8 mouse cellular contexts compared by ENCODE assay signal in genomic region chr11:78972811-78973351, GRCm38 (mm10). TPM values are rescaled to one million over a fixed set of nuclear protein-coding genes. Genes with fewer than 3 reads are reported as not detected.
DNase-seq lines count a peak whose midpoint lies in the region; ATAC-seq lines count a peak whose summit lies in the region.

No protein-coding gene starts in this region.

- H3K4me2 ChIP-seq in hindbrain, embryonic 13.5 days = peak overlapping the region; percentile 37

- H3K4me1 ChIP-seq in heart, embryonic 10.5 days = peaks cover 15% of the 10 kb centered on the region
- peaks cover 15% of the 10 kb centered on the region for H3K4me1 ChIP-seq in hindbrain, embryonic 13.5 days (replicated peaks)

- no peaks in the 10 kb centered on the region for H3K36me3 ChIP-seq in heart, embryonic 10.5 days
- no peaks in the 10 kb centered on the region for H3K36me3 ChIP-seq in hindbrain, embryonic 13.5 days

- no peaks in the 10 kb centered on the region for H3K27me3 ChIP-seq in heart, embryonic 10.5 days (ENCODE audit: insufficient read depth, poor library complexity, severe bottlenecking)
- no peaks in the 10 kb centered on the region for H3K27me3 ChIP-seq in hindbrain, embryonic 13.5 days

- 0 out of 2 replicates have a peak overlapping the region, but pooled peaks have one; percentile 5 for H3K9ac ChIP-seq in hindbrain, embryonic 13.5 days

- no peak overlapping the region for H3K4me3 ChIP-seq in heart, embryonic 10.5 days
- H3K4me3 ChIP-seq in hindbrain, embryonic 13.5 days = no peak overlapping the region

- 64% methylated on average over 8 of the region's 8 CpGs for WGBS in heart, embryonic 10.5 days
- 59% methylated on average over 8 of the region's 8 CpGs for WGBS in hindbrain, embryonic 13.5 days

- intact Hi-C loops in heart, postnatal 25 days (cut with DNase I) = no loop called here

- DNase-seq in heart, embryonic 10.5 days (ENCODE audit: low spot score) = peak; percentile 46
- no peak for DNase-seq in heart, postnatal 25 days (ENCODE audit: low spot score)
- DNase-seq in ES-CJ7 (ENCODE audit: low read depth, low spot score) = peak; percentile 47
- peak; percentile 30 for DNase-seq in neural tube, embryonic 10.5 days (ENCODE audit: extremely low spot score, low spot score)
- no peak for DNase-seq in left cerebral cortex, adult 8-10 months (ENCODE audit: low spot score in 2 of 2)
- DNase-seq in cerebellum, adult 9-10 months = no peak
- no peak for DNase-seq in urinary bladder, adult 18-20 months (ENCODE audit: low spot score in 2 of 2)

- ATAC-seq in hindbrain, embryonic 13.5 days (ENCODE audit: low FRiP score) = no peak

- H3K27ac ChIP-seq in heart, embryonic 10.5 days = no peak overlapping the region
- H3K27ac ChIP-seq in hindbrain, embryonic 13.5 days = peak overlapping the region; percentile 69

- H3K9me3 ChIP-seq in heart, embryonic 10.5 days = no peaks in the 10 kb centered on the region
- H3K9me3 ChIP-seq in hindbrain, embryonic 13.5 days = no peaks in the 10 kb centered on the region

RNA-seq across cellular contexts. Expression of gene Lgals9, which starts 11.9 kb away (rescaled TPM):
- 11.6 and 29.8 TPM in 2 replicates for polyA plus RNA-seq in heart, embryonic 10.5 days (2016; fragmentation: Nextera tagmentation; extraction: Ambion mirVana)
- total RNA-seq in heart, postnatal 25 days (2021) = 10 to 100 TPM; 24.0 to 25.3 TPM
- 10.6 and 12.3 TPM in 2 replicates for polyA plus RNA-seq in hindbrain, embryonic 13.5 days (2015; fragmentation: Nextera tagmentation; extraction: Ambion mirVana)
- total RNA-seq in left cerebral cortex, adult 8-10 months (2022) = 10 to 100 TPM in 1 of 4 experiments, 1 to 10 TPM in 3; 4.8 to 13.3 (median 7.3) TPM

RNA-seq across cellular contexts. Expression of gene Nos2, which starts 52.3 kb away (rescaled TPM):
- 0.15 and 0.44 TPM in 2 replicates for polyA plus RNA-seq in heart, embryonic 10.5 days (2016; fragmentation: Nextera tagmentation; extraction: Ambion mirVana)
- 1 to 10 TPM; 5.2 to 6.8 TPM for total RNA-seq in heart, postnatal 25 days (2021)
- 1.3 and 1.5 TPM in 2 replicates for polyA plus RNA-seq in hindbrain, embryonic 13.5 days (2015; fragmentation: Nextera tagmentation; extraction: Ambion mirVana)
- total RNA-seq in left cerebral cortex, adult 8-10 months (2022) = under 1 TPM; 0.21 to 0.70 (median 0.49) TPM

Comparison
In these comparisons a context has a peak if more than half of its experiments do, and no peak if none do; other contexts are left out.
1. DNase-seq: peak in heart, embryonic 10.5 days (single experiment), ES-CJ7 (single experiment) and neural tube, embryonic 10.5 days (single experiment); none in heart, postnatal 25 days (single experiment), left cerebral cortex, adult 8-10 months (0 of 2), cerebellum, adult 9-10 months (single experiment) and urinary bladder, adult 18-20 months (0 of 2).